Mouse (Mus musculus): ENCODE data around the gene Saysd1.
"Not testable (repeated sequence)": the region's sequence is repeated elsewhere in the genome, so short reads cannot be mapped to it uniquely, and the experiment has no call there.

GRCm38 (mm10) chr14:20027475-20027874, 110.9 kb downstream of the Saysd1 start:
- not testable (repeated sequence) for TF ChIP-seq CTCF (IDR thresholded peaks at IDR 0.05 in 2 of 3, conservative IDR thresholded peaks at IDR 0.05 in 1 of 3; ENCODE audit: control insufficient read depth in 1 of 3, insufficient read depth in 1 of 3, low read depth in 2 of 3, low read length in 3 of 3, poor library complexity in 1 of 3, severe bottlenecking in 1 of 3); MYC (IDR thresholded peaks at IDR 0.05; ENCODE audit: low read depth, low read length); ZC3H11A (IDR thresholded peaks at IDR 0.05; ENCODE audit: low read depth, low read length); POLR2AphosphoS5 (IDR thresholded peaks at IDR 0.05; ENCODE audit: borderline replicate concordance, low read depth, low read length); CHD2 (IDR thresholded peaks at IDR 0.05; ENCODE audit: low read length); MAFK (IDR thresholded peaks at IDR 0.05; ENCODE audit: borderline replicate concordance, low read depth, low read length); POLR2A (IDR thresholded peaks at IDR 0.05; ENCODE audit: control insufficient read depth in 1 of 2, insufficient read depth in 1 of 2, low read depth in 1 of 2, low read length in 2 of 2, poor library complexity in 1 of 2); USF2 (IDR thresholded peaks at IDR 0.05; ENCODE audit: borderline replicate concordance in 1 of 2, insufficient read depth in 1 of 2, low read depth in 1 of 2, low read length in 2 of 2); RCOR1 (IDR thresholded peaks at IDR 0.05; ENCODE audit: low read depth, low read length); ZNF384 (IDR thresholded peaks at IDR 0.05; ENCODE audit: low read depth, low read length)

Data from MEL (cell line).